Mouse (Mus musculus) heart, postnatal 0 days (tissue): ENCODE results near the gene Aspscr1. TPM values are rescaled to one million over a fixed set of nuclear protein-coding genes. Genes with fewer than 3 reads are reported as not detected.

Experiments
- ATAC-seq: fragments of 200-750 bp; cut with Nextera tagmentation; 2 replicates; pipeline ENCODE4 v1.8.0; 2017; ENCODE audit warnings: low read depth, moderate number of reproducible peaks, moderate library complexity; ENCODE audit not compliant: insufficient read depth
- DNase-seq: peaks from one replicate; pipeline ENCODE4 v3.0.0-alpha.2; 2016; ENCODE audit warnings: low spot score
- H3K27ac ChIP-seq: fragments of 300-500 bp; sonication (generic); 2 replicates; pipeline ENCODE4 v1.5.1; 2014; ENCODE audit warnings: low read depth, mild to moderate bottlenecking
- H3K27me3 ChIP-seq: fragments of 300-500 bp; sonication (generic); 2 replicates; pipeline ENCODE4 v1.6.1; 2014; ENCODE audit warnings: low read length, mixed read lengths; ENCODE audit not compliant: control insufficient read depth, insufficient read depth
- H3K36me3 ChIP-seq: fragments of 300-500 bp; sonication (generic); replicated peaks from 2 replicates; pipeline ENCODE4 v1.6.1; 2014; ENCODE audit warnings: low read length, mixed read lengths; ENCODE audit not compliant: control insufficient read depth, insufficient read depth
- H3K4me1 ChIP-seq: fragments of 300-500 bp; sonication (generic); 2 replicates; pipeline ENCODE4 v1.6.1; 2014; ENCODE audit warnings: antibody characterized with exemption; ENCODE audit not compliant: control insufficient read depth, insufficient read depth
- H3K4me2 ChIP-seq: fragments of 300-500 bp; sonication (generic); 2 replicates; pipeline ENCODE4 v1.6.1; 2014; ENCODE audit warnings: low read depth, mild to moderate bottlenecking, low read length, moderate library complexity
- H3K4me3 ChIP-seq: fragments of 300-500 bp; sonication (generic); 2 replicates; pipeline ENCODE4 v1.5.1; 2014; ENCODE audit warnings: low read depth, low read length
- H3K9ac ChIP-seq: fragments of 300-500 bp; sonication (generic); replicated peaks from 2 replicates; pipeline ENCODE4 v1.6.1; 2014; ENCODE audit warnings: low read depth, low read length, mixed read lengths
- H3K9me3 ChIP-seq: fragments of 300-500 bp; sonication (generic); replicated peaks from 2 replicates; pipeline ENCODE4 v1.6.1; 2016; ENCODE audit warnings: low read length; ENCODE audit not compliant: control insufficient read depth
- CTCF ChIP-seq: IDR thresholded peaks from 2 replicates; pipeline ENCODE4 v1.5.1; 2016; ENCODE audit warnings: antibody characterized with exemption, control low read depth, low read depth
- EP300 ChIP-seq: IDR thresholded peaks from 2 replicates; pipeline ENCODE4 v1.6.1; 2016; ENCODE audit warnings: antibody characterized with exemption, low read depth
- WGBS: fragments of 180-500 bp; shearing (Covaris S2); extraction: QIAGEN DNeasy Blood & Tissue Kit; methylation state at CpG from one replicate; pipeline ENCODE4 v1.1.7; 2014; 5-methylcytosine and 5-hydroxymethylcytosine counted together
- polyA plus RNA-seq: library from polyadenylated mRNA; unstranded; fragments of >200 nt; fragmentation: Nextera tagmentation; extraction: Ambion mirVana; gene quantifications from 2 replicates; pipeline ENCODE4 v1.2.1, GENCODE M21; 2015
- total RNA-seq: library from RNA; depleted of rRNA; stranded (reverse); fragments of >200 nt; gene quantifications from 2 replicates; pipeline ENCODE4 v1.2.3, GENCODE M21; 2014; ENCODE audit warnings: low replicate concordance

The Aspscr1 gene
- total and polyA plus RNA-seq, 2 experiments from 2014 or later: 87.9 to 146 TPM

GRCm38 (mm10) chr11:120707969-120708368, 35.2 kb downstream of the Aspscr1 start:
- Histone ChIP-seq H3K27ac (no peak overlapping the region), H3K9ac (no peak overlapping the region), H3K4me1 (peaks cover 24% of the 10 kb centered on the region), H3K9me3 (no peaks in the 10 kb centered on the region), H3K4me3 (no peak overlapping the region), H3K4me2 (no peak overlapping the region), H3K36me3 (peaks cover 19% of the 10 kb centered on the region), H3K27me3 (no peaks in the 10 kb centered on the region)
- DNase-seq: no peak
- WGBS: 63% methylated on average over 5 of the region's 5 CpGs
- ATAC-seq: no peak
- TF ChIP-seq EP300 (no peak), CTCF (no peak)

GRCm38 (mm10) chr11:120709551-120709950, 36.8 kb downstream of the Aspscr1 start:
- DNase-seq (no peak), ATAC-seq (no peak)
- H3K36me3 ChIP-seq: peaks cover 19% of the 10 kb centered on the region
- H3K27ac ChIP-seq: no peak overlapping the region
- H3K9ac ChIP-seq: no peak overlapping the region
- no peak overlapping the region for H3K4me2 ChIP-seq
- H3K9me3 ChIP-seq: no peaks in the 10 kb centered on the region
- TF ChIP-seq CTCF (no peak), EP300 (no peak)
- no peaks in the 10 kb centered on the region for H3K27me3 ChIP-seq
- no peak overlapping the region for H3K4me3 ChIP-seq
- 76% methylated on average over 2 of the region's 2 CpGs for WGBS
- H3K4me1 ChIP-seq: peaks cover 16% of the 10 kb centered on the region

- Histone ChIP-seq H3K36me3 (peaks cover 19% of the 10 kb centered on the region), H3K4me2 (no peak overlapping the region), H3K4me1 (peaks cover 16% of the 10 kb centered on the region), H3K4me3 (no peak overlapping the region), H3K9ac (no peak overlapping the region), H3K9me3 (no peaks in the 10 kb centered on the region), H3K27ac (no peak overlapping the region), H3K27me3 (no peaks in the 10 kb centered on the region)
- TF ChIP-seq CTCF: no peak
- TF ChIP-seq EP300: no peak
- WGBS: 79% methylated on average over 5 of the region's 5 CpGs
- DNase-seq (no peak), ATAC-seq (no peak)
Measured at GRCm38 (mm10) chr11:120710672-120711071, 37.9 kb downstream of the Aspscr1 start.

GRCm38 (mm10) chr11:120711980-120712604, 39.3 kb downstream of the Aspscr1 start:
- ATAC-seq: no peak
- H3K9me3 ChIP-seq: no peaks in the 10 kb centered on the region
- peaks cover 16% of the 10 kb centered on the region for H3K4me1 ChIP-seq
- TF ChIP-seq EP300 (no peak), CTCF (no peak)
- no peak overlapping the region for H3K4me3 ChIP-seq
- no peak overlapping the region for H3K9ac ChIP-seq
- no peak overlapping the region for H3K4me2 ChIP-seq
- H3K36me3 ChIP-seq: peaks cover 19% of the 10 kb centered on the region
- H3K27ac ChIP-seq: no peak overlapping the region
- H3K27me3 ChIP-seq: no peaks in the 10 kb centered on the region
- DNase-seq: no peak
- 54% methylated on average over 8 of the region's 8 CpGs for WGBS

- Histone ChIP-seq H3K27ac (peak overlapping the region; percentile 71), H3K4me2 (peak overlapping the region; percentile 73), H3K9me3 (no peaks in the 10 kb centered on the region), H3K36me3 (peaks cover 24% of the 10 kb centered on the region), H3K27me3 (no peaks in the 10 kb centered on the region), H3K9ac (peak overlapping the region; percentile 48), H3K4me1 (peaks cover 16% of the 10 kb centered on the region), H3K4me3 (peak overlapping the region; percentile 48)
- ATAC-seq (peak; percentile 24), DNase-seq (peak; percentile 44)
- TF ChIP-seq CTCF: peak; percentile 71
- TF ChIP-seq EP300: no peak
- under 1% methylated on average over 36 of the region's 38 CpGs for WGBS
Measured at GRCm38 (mm10) chr11:120712771-120713568, 40.2 kb downstream of the Aspscr1 start.
